Mouse (Mus musculus): Measurements from ENCODE around the gene Dgkz.

The Dgkz gene

DNA sequence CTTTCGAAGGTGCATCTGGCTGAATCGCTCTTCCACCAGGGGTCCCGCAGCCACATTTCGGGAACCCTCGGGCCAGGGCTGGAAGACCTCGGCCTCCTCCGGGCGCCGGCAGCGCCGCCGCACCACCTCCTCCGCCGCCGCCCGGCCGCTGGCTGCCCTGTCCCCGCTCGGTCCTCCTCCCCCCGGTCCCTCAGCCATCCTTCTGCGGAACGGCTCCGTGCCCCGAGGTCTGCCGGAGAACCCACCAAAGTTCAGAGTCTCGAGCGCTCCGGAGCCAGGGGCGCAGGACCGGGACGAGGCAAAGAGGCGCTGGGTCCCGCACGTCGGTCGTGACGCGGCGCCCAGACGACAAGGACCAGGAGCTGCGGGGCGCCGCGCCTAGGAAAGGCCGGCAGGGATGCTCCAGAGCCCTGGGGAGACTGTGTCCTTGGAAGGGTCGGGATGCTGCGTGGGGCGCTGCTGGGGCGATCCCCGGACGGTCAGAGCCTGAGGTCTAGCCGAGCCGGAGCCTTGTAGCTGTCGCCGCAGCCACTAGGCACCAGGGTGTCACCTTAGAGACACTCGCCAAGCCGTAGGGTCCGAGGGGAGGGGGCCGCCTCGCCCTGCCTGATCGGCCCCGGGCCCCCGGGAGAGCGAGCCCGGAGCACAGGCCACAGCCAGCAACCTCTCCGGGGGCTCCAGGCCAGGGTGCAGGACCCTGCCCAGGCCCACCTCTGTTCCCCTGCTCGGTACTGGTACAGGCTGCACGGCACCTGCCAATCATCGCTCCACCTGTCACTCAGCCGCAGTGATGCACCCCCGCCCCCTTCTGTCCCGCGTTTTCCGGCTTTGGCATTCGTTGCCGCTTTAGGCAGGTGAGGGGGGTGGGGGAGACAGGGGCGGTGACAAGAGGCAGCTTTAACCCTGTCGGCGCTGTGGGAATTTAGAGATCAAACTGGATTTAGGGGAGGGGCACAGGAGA is at the start of gene Dgkz:
Gene Dgkz (minus strand): TSS at position 284 of the 961 bp plus-strand sequence.
- peak; percentile 35 for DNase-seq

GRCm38 (mm10) chr2:92025202-92025601 is 49.5 kb upstream of the Dgkz start:
- DNase-seq: no peak

- no peak for DNase-seq
Measured at GRCm38 (mm10) chr2:92024274-92024672, 48.6 kb upstream of the Dgkz start, which contains the start of gene Creb3l1. Gene Creb3l1 (minus strand): TSS chr2:92024502.

DNA sequence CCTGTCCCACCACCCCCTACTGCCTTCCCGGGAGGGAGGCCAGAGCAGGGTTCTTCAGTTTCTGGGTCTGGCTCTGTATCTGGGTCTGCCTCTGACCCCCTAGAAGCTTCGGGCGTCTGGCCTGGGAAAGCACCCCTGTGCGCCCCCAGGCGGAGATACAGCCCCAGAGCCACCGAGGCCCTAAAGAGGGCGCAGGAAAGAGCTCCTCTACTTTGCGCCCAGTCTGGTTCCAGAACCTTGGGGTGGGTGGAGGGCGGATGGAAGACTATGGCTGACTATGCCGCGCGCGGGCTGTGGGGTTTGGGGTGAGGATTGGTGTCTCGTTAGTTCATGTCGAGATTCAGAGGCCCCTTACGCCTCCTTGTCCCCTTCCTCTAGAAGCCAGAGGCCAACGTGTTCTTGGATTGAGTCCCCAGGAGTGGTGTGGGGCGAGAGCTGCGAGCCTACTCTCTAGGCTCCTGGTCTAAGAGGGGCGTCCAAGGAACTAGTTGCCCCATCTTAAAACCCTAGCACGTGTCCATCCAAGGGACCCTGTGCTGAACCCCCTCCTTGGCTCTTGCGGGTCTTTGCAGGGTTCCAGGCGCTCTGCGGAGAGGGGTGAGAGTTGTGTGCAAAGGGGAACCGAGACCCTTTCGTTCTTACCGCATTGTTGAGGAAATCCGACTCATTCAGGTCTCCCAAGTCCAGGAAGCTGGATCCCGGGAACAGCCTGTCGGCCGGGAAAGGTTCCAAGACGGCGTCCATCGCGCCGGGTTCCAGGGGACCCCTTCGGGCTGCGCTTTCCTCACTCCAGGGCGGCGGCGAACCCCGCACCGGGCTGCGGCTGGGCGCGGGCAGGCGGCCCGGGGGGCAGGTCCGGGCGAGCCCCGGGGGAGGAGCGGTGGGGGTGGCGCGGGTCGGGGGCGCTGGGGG is 48.0 kb upstream of the Dgkz start:
- DNase-seq: no peak

DNA sequence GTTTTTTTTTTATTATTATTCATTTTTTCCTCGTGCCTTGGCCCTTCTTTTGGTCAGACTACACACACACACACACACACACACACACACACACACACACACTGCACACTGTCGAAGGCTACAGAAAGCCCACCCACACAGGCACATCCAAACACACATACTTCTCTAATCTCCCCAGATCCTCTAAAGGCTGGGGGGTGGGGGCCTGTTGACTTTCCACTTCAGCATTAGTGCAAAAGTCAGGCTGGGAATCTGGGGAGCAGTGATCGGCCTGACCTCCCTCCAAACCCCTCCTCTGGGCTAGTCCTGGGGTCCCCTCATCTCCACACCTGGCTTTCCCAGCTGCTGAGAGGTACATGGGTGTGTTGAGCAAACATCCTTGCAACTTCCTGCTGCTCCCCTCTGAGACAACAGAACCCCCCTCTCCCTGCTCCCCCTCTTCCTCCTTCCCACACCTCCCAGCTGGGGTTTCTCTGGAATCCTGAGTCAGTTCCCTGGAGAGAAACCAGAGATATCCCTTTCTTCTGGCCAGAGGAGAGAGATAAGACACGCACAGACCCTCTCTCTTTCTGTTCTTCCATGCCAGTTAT is 45.1 kb upstream of the Dgkz start:
- DNase-seq: no peak

GRCm38 (mm10) chr2:92017440-92017839 is 41.8 kb upstream of the Dgkz start:
- DNase-seq: no peak

DNA sequence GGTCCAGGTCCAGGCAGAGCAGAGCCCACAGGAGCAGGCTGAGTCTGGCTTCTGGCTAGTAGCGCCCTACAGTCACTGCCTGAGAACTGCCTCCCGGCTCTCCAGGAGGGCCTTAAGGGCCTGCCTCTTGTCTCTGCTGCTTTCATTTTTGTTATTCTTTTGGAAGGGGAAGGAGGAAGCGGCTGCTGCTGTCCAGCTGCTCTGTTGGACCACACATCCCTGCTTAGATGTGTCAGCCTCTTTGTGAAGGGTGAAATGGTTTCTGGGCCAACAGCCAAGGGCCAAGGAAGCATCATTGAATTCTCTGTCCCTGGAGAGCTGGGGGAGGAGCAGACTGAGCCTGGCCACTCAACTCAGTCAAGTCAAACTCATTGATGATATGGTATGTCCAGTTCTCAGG is 41.3 kb upstream of the Dgkz start:
- DNase-seq: no peak

DNA sequence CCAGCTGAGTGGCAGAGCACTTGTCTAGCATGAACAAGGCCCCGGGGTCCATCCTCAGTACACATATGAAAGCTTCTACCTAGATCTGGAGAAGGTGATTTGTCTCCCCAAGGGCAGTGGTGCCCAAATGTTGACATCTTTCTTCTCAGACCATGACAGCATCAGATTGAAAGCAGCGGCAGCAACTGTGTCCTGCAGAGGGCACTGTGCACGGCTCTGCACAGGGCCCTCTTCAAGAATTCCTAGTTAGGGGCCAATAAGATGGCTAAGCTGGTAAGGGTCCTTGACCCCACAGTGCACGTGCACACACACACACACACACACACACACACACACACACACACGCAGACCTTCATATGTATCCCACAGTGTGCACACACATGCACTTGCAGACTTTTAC is 39.2 kb upstream of the Dgkz start:
- DNase-seq: no peak

DNA sequence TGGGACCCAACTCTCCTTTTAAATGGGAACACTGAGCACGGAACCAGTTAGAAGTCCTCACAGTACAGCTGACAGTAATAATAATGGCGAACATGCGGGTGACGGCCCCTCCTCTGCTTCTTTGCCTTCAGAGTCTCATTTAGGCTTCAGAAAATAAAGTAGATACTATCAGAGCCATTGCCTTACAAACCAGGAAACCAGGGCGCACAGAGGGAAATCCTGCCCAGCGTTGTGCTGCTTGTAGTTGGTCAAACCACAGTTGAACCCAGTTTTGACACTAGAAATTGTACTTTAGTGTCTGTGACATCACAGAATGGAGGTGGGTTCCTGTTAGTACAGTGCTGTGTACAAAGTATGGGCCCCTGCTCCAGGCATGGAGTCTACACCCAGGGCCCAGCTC is 38.6 kb upstream of the Dgkz start:
- no peak for DNase-seq

DNA sequence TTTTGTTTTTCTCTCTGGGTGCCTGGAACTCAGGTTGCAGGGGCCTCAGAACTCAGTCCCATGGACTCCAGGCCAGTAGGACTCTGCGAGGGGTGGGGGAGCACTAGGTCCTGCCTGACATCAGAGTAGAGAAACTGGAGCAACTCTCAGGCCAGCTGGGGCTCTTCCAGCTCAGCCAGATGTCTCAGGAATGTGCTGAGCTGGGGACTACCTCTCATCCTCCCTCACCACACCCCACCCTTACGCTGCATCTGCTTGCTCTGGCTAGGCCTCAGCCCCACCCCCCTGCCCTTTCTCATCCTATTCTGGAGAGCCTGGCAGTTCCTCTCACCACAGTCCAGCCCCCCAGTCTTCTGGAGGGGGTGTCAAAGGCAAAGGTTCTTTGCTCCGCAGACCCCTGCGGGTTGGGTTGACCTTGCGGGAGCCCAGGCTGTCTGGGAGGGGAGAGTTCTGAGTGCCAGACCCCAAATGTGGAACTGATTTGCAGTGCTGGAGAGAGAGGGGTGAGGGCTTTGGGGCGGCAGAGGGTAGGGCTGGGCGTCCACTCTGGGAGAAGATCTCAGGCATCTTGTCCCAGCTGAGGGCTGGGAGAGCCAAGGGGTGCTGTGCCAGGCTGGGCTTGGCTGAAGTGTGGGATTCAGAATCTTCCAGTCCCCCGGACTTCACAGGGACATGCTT is 37.2 kb upstream of the Dgkz start:
- no peak for DNase-seq

DNA sequence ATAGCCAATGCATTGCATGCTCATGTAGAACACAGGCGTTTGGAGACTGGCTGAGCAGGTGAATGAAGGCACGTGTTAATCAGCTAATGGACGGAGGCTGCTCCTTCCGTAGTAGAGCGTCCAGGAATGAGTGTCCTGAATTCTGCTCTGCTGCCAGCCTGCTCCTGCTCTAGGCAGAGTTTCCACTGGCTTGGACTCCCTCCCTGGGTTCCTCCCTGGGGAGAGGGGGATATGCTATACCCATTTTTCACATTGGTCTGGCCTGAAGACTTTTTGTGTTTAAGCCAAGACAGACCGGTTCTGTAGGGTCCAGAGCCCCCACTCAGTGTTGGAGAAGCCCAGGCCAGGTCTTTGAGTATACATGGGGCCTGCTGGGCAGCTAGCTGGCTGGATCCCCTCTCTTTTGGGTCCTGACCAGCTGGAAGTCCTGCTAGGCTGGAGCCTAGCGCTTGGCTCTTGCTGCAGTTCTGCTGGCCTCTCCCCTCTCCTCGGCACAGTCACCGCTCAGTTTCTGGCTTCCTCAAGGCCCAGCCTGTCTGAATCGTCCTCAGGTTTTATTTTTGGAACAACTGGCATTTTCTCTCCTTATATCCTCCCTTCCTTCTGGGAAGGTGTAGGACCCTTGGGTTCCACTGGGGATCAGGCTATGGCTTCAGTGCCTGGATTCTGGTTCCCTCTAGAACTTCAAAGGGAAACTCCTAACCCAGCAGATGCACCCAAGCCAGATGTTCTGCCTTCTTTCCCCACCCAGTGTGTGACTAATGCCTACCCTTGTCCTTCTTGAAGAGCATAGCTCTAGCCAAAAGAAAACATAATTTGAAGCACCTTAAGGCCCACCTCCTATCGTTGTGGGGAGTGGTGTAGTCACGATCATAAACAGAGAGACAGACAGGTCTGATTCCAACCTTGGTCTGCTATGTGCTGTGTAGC is 36.0 kb upstream of the Dgkz start:
- no peak for DNase-seq

GRCm38 (mm10) chr2:92008623-92009404 is 33.1 kb upstream of the Dgkz start:
- DNase-seq: no peak

DNA sequence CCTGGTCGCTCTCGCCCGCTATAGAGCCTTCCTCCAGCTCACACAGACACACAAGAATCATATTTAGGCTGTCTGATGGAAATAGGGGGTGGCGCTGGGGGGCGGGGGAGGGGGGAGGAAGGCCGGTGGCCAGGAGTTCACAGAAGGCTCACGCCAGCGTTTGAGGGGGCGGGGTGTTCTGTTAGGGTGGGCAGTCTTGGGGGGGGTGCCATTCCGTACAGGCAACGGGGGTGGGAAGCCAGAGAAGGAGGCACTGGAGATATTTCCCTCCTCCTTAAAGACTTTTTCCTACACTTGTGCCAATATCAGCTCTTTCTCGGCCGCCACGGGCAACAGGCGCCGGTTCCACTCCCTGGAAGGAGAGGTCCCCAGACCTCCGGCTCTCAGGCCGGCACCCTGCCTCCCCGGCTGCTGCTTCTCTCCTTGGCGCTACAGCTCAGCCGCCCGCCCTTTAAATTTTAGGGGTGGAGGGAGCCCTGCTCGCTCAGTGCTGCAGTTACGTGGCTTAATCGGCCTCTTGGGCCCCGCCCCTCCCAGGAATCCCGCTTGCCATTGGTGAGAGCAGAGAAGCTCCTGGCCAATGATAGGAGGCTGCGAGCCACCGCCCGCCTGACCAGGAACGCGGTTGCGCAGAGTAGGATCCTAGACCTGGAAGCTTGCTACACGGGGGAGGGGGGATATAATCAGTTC is 32.4 kb upstream of the Dgkz start:
- peak; percentile 98 for DNase-seq

GRCm38 (mm10) chr2:92006983-92007921 is 31.6 kb upstream of the Dgkz start:
- DNase-seq: peak; percentile 52

DNA sequence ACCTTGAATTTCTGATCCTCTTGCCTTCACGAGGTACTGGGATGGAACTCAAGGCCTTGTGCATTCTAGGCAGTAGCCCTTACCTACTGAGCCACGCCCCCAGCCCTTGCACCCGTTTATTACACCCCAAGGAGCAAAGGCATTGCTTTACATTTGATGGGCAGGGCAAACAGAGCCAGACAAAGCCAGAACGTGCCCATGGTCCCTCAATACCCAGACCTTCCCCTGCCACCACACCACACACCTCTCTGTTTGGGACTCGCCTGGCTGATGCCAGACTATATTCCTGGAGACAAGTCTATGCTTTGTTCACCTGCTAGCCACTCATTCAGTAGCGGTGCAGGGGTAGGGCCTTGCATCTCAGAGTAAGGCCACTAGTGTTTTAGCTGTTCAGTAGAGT is 30.8 kb upstream of the Dgkz start:
- no peak for DNase-seq

GRCm38 (mm10) chr2:92004617-92005016 is 29.0 kb upstream of the Dgkz start:
- no peak for DNase-seq

- no peak for DNase-seq
Measured at GRCm38 (mm10) chr2:91997905-91998608, 22.4 kb upstream of the Dgkz start.

GRCm38 (mm10) chr2:91996006-91996405 is 20.3 kb upstream of the Dgkz start:
- DNase-seq: no peak

Measured in right cerebral cortex, postnatal 25 days (tissue).